Mouse (Mus musculus): ENCODE data around the gene Ecsit.

DNA sequence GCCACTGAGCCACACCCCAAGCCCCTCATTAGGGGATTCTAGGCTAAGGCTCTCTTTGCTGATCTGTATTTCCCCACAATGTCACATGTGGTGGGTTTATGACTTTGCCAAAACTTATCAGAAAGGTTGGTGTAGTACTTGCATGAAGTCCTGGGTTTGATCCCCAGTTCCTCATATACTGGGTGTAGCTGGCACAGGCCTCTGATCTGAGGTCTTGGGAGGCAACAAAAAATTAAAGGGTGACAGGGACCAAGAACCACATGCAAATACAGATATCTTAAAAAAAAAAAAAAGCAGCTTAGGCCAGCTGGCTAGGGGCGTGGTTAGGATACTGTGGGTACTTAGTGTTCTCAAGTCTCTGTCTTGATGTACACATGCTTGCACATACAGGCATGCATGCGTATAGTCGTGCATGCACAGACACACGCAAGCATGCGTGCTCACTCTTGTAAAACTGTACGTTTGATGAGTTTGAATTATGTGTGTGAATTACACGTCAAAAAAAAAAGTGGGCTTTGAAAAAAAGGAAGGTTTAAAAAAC, 37.9 kb upstream of the Ecsit start:
- TF ChIP-seq CTCF (IDR thresholded peaks at IDR 0.05; ENCODE audit: borderline replicate concordance, control insufficient read depth, extremely low read depth, insufficient read depth, low read length, poor library complexity) (no peak), POLR2A (IDR thresholded peaks at IDR 0.05; ENCODE audit: control insufficient read depth, extremely low read depth, insufficient read depth, low read length, poor library complexity) (no peak)
